Mouse (Mus musculus): ENCODE measurements at regions not wholly inside any gene's neighbourhood (a gene's known extent, or its start where the extent isn't known, plus 50 kb on each side); places are given as distances from the start of the nearest gene placed in this dataset.

GRCm38 (mm10) chr6:117775304-117776050, 65.5 kb upstream of the Zfp637 start:
- no peaks in the 10 kb centered on the region for H3K36me3 ChIP-seq (ENCODE audit: control insufficient read depth, insufficient read depth, low read length)
- H3K9ac ChIP-seq (ENCODE audit: low read depth, low read length) = no peak overlapping the region
- H3K4me1 ChIP-seq (ENCODE audit: control insufficient read depth, insufficient read depth, low read length) = no peaks in the 10 kb centered on the region
- H3K4me3 ChIP-seq (ENCODE audit: low read depth, low read length) = no peak overlapping the region
- 61% methylated on average over 11 of the region's 11 CpGs for WGBS (ENCODE audit: insufficient replicate concordance)
- 0 out of 2 replicates have a peak, but pooled peaks cover 3% of the 10 kb centered on the region for H3K27me3 ChIP-seq (ENCODE audit: control insufficient read depth, insufficient read depth, low read length)
- H3K27ac ChIP-seq (ENCODE audit: low read depth, low read length) = no peak overlapping the region
- H3K4me2 ChIP-seq = no peak overlapping the region
- no peak for ATAC-seq (replicated peaks; ENCODE audit: insufficient number of reproducible peaks, low FRiP score, low TSS enrichment)
- no peaks in the 10 kb centered on the region for H3K9me3 ChIP-seq (replicated peaks; ENCODE audit: control insufficient read depth, low read length)

GRCm38 (mm10) chr6:117778027-117778426, 63.0 kb upstream of the Zfp637 start:
- H3K9me3 ChIP-seq (replicated peaks; ENCODE audit: control insufficient read depth, low read length) = no peaks in the 10 kb centered on the region
- no peaks in the 10 kb centered on the region for H3K4me1 ChIP-seq (ENCODE audit: control insufficient read depth, insufficient read depth, low read length)
- no peaks in the 10 kb centered on the region for H3K36me3 ChIP-seq (ENCODE audit: control insufficient read depth, insufficient read depth, low read length)
- 61% methylated on average over 2 of the region's 2 CpGs for WGBS (ENCODE audit: insufficient replicate concordance)
- H3K9ac ChIP-seq (ENCODE audit: low read depth, low read length) = no peak overlapping the region
- H3K4me2 ChIP-seq = no peak overlapping the region
- no peak overlapping the region for H3K4me3 ChIP-seq (ENCODE audit: low read depth, low read length)
- 0 out of 2 replicates have a peak, but pooled peaks cover 3% of the 10 kb centered on the region for H3K27me3 ChIP-seq (ENCODE audit: control insufficient read depth, insufficient read depth, low read length)
- no peak for ATAC-seq (replicated peaks; ENCODE audit: insufficient number of reproducible peaks, low FRiP score, low TSS enrichment)
- no peak overlapping the region for H3K27ac ChIP-seq (ENCODE audit: low read depth, low read length)

GRCm38 (mm10) chr6:117778481-117778880, 62.5 kb upstream of the Zfp637 start:
- Histone ChIP-seq H3K4me1 (ENCODE audit: control insufficient read depth, insufficient read depth, low read length) (no peaks in the 10 kb centered on the region), H3K9ac (ENCODE audit: low read depth, low read length) (no peak overlapping the region), H3K9me3 (replicated peaks; ENCODE audit: control insufficient read depth, low read length) (no peaks in the 10 kb centered on the region), H3K27me3 (ENCODE audit: control insufficient read depth, insufficient read depth, low read length) (0 out of 2 replicates have a peak, but pooled peaks cover 3% of the 10 kb centered on the region), H3K36me3 (ENCODE audit: control insufficient read depth, insufficient read depth, low read length) (no peaks in the 10 kb centered on the region), H3K27ac (ENCODE audit: low read depth, low read length) (no peak overlapping the region), H3K4me3 (ENCODE audit: low read depth, low read length) (no peak overlapping the region), H3K4me2 (no peak overlapping the region)
- WGBS (ENCODE audit: insufficient replicate concordance) = 61% methylated on average over 8 of the region's 8 CpGs
- no peak for ATAC-seq (replicated peaks; ENCODE audit: insufficient number of reproducible peaks, low FRiP score, low TSS enrichment)

- no peak for ATAC-seq (replicated peaks; ENCODE audit: insufficient number of reproducible peaks, low FRiP score, low TSS enrichment)
- H3K27me3 ChIP-seq (ENCODE audit: control insufficient read depth, insufficient read depth, low read length) = 0 out of 2 replicates have a peak, but pooled peaks cover 3% of the 10 kb centered on the region
- no peak overlapping the region for H3K4me2 ChIP-seq
- no peak overlapping the region for H3K4me3 ChIP-seq (ENCODE audit: low read depth, low read length)
- H3K36me3 ChIP-seq (ENCODE audit: control insufficient read depth, insufficient read depth, low read length) = no peaks in the 10 kb centered on the region
- no peak overlapping the region for H3K27ac ChIP-seq (ENCODE audit: low read depth, low read length)
- no peaks in the 10 kb centered on the region for H3K4me1 ChIP-seq (ENCODE audit: control insufficient read depth, insufficient read depth, low read length)
- H3K9ac ChIP-seq (ENCODE audit: low read depth, low read length) = no peak overlapping the region
- no peaks in the 10 kb centered on the region for H3K9me3 ChIP-seq (replicated peaks; ENCODE audit: control insufficient read depth, low read length)
- 67% methylated on average over 7 of the region's 7 CpGs for WGBS (ENCODE audit: insufficient replicate concordance)
Observed at GRCm38 (mm10) chr6:117779020-117779419, 62.0 kb upstream of the Zfp637 start.

- no peaks in the 10 kb centered on the region for H3K9me3 ChIP-seq (replicated peaks; ENCODE audit: control insufficient read depth, low read length)
- no peak overlapping the region for H3K4me3 ChIP-seq (ENCODE audit: low read depth, low read length)
- WGBS (ENCODE audit: insufficient replicate concordance) = 76% methylated on average over 12 of the region's 12 CpGs
- H3K4me1 ChIP-seq (ENCODE audit: control insufficient read depth, insufficient read depth, low read length) = no peaks in the 10 kb centered on the region
- no peak overlapping the region for H3K27ac ChIP-seq (ENCODE audit: low read depth, low read length)
- H3K9ac ChIP-seq (ENCODE audit: low read depth, low read length) = no peak overlapping the region
- no peaks in the 10 kb centered on the region for H3K36me3 ChIP-seq (ENCODE audit: control insufficient read depth, insufficient read depth, low read length)
- ATAC-seq (replicated peaks; ENCODE audit: insufficient number of reproducible peaks, low FRiP score, low TSS enrichment) = no peak
- no peak overlapping the region for H3K4me2 ChIP-seq
- H3K27me3 ChIP-seq (ENCODE audit: control insufficient read depth, insufficient read depth, low read length) = 0 out of 2 replicates have a peak, but pooled peaks cover 3% of the 10 kb centered on the region
Observed at GRCm38 (mm10) chr6:117788580-117789540, 52.1 kb upstream of the Zfp637 start.

GRCm38 (mm10) chr6:117790581-117790980, 50.4 kb upstream of the Zfp637 start:
- Histone ChIP-seq H3K27ac (ENCODE audit: low read depth, low read length) (no peak overlapping the region), H3K36me3 (ENCODE audit: control insufficient read depth, insufficient read depth, low read length) (no peaks in the 10 kb centered on the region), H3K27me3 (ENCODE audit: control insufficient read depth, insufficient read depth, low read length) (0 out of 2 replicates have a peak, but pooled peaks cover 3% of the 10 kb centered on the region), H3K9ac (ENCODE audit: low read depth, low read length) (no peak overlapping the region), H3K4me3 (ENCODE audit: low read depth, low read length) (no peak overlapping the region), H3K4me2 (no peak overlapping the region), H3K9me3 (replicated peaks; ENCODE audit: control insufficient read depth, low read length) (0 out of 2 replicates have a peak, but pooled peaks cover under 1% of the 10 kb centered on the region), H3K4me1 (ENCODE audit: control insufficient read depth, insufficient read depth, low read length) (no peaks in the 10 kb centered on the region)
- 91% methylated on average over 6 of the region's 6 CpGs for WGBS (ENCODE audit: insufficient replicate concordance)
- ATAC-seq (replicated peaks; ENCODE audit: insufficient number of reproducible peaks, low FRiP score, low TSS enrichment) = no peak

Measured in heart, embryonic 11.5 days (tissue).